Mouse (Mus musculus) embryonic facial prominence, embryonic 14.5 days (tissue): ENCODE measurements around the gene Sec61g. TPM values are rescaled to one million over a fixed set of nuclear protein-coding genes. Genes with fewer than 3 reads are reported as not detected.
A peak's percentile ranks its signal among the peaks of the same experiment; 100 is the strongest.

Experiments
- ATAC-seq: fragments of 200-750 bp; cut with Nextera tagmentation; 2 replicates; pipeline ENCODE4 v1.8.0; 2017; ENCODE audit warnings: low read depth, moderate number of reproducible peaks, moderate TSS enrichment
- DNase-seq: peaks from one replicate; pipeline ENCODE4 v3.0.0-alpha.2; 2015; ENCODE audit warnings: low spot score
- H3K27ac ChIP-seq: fragments of 300-500 bp; sonication (generic); replicated peaks from 2 replicates; pipeline ENCODE4 v1.5.1; 2014; ENCODE audit warnings: low read depth, mild to moderate bottlenecking, low read length, moderate library complexity
- H3K27me3 ChIP-seq: fragments of 300-500 bp; sonication (generic); replicated peaks from 2 replicates; pipeline ENCODE4 v1.6.1; 2014; ENCODE audit warnings: low read length; ENCODE audit not compliant: control insufficient read depth, insufficient read depth
- H3K36me3 ChIP-seq: fragments of 300-500 bp; sonication (generic); 2 replicates; pipeline ENCODE4 v1.6.1; 2014; ENCODE audit warnings: low read length, mixed read lengths; ENCODE audit not compliant: control insufficient read depth, insufficient read depth
- H3K4me1 ChIP-seq: fragments of 300-500 bp; sonication (generic); 2 replicates; pipeline ENCODE4 v1.6.1; 2014; ENCODE audit warnings: antibody characterized with exemption, low read length; ENCODE audit not compliant: control insufficient read depth, insufficient read depth
- H3K4me2 ChIP-seq: fragments of 300-500 bp; sonication (generic); 2 replicates; pipeline ENCODE4 v1.6.1; 2014; ENCODE audit warnings: low read depth, mild to moderate bottlenecking, low read length, moderate library complexity, mixed read lengths
- H3K4me3 ChIP-seq: fragments of 300-500 bp; sonication (generic); 2 replicates; pipeline ENCODE4 v1.5.1; 2014; ENCODE audit warnings: low read depth, mild to moderate bottlenecking, low read length
- H3K9ac ChIP-seq: fragments of 300-500 bp; sonication (generic); 2 replicates; pipeline ENCODE4 v1.6.1; 2014; ENCODE audit warnings: low read depth, mild to moderate bottlenecking, low read length, moderate library complexity, mixed read lengths
- H3K9me3 ChIP-seq: fragments of 300-500 bp; sonication (generic); 2 replicates; pipeline ENCODE4 v1.6.1; 2016; ENCODE audit warnings: low read length; ENCODE audit not compliant: control insufficient read depth
- WGBS: fragments of 180-500 bp; shearing (Covaris S2); extraction: QIAGEN DNeasy Blood & Tissue Kit; methylation state at CpG from one replicate; pipeline ENCODE4 v1.1.7; 2014; 5-methylcytosine and 5-hydroxymethylcytosine counted together
- polyA plus RNA-seq: library from polyadenylated mRNA; unstranded; fragments of >200 nt; fragmentation: Nextera tagmentation; extraction: Ambion mirVana; gene quantifications from 2 replicates; pipeline ENCODE4 v1.2.1, GENCODE M21; 2014

The Sec61g gene
- 36.4 and 40.4 TPM in 2 replicates for polyA plus RNA-seq

GRCm38 (mm10) chr11:16508052-16508654, at the start of gene Sec61g:
TSS of gene Sec61g (minus strand) at chr11:16508484.
- Histone ChIP-seq H3K4me1 (peaks cover 15% of the 10 kb centered on the region), H3K9me3 (no peaks in the 10 kb centered on the region), H3K27me3 (no peaks in the 10 kb centered on the region), H3K4me2 (peak within 1 kb of the TSS; percentile 69), H3K4me3 (peak within 1 kb of the TSS; percentile 97), H3K9ac (peak within 1 kb of the TSS; percentile 98), H3K36me3 (peaks cover 28% of the 10 kb centered on the region), H3K27ac (peak within 1 kb of the TSS; percentile 96)
- ATAC-seq: peak; percentile 99
- DNase-seq: peak; percentile 98
- under 1% methylated on average over 35 of the region's 35 CpGs for WGBS

- no peaks in the 10 kb centered on the region for H3K36me3 ChIP-seq
- no peaks in the 10 kb centered on the region for H3K9me3 ChIP-seq
- peaks cover 3% of the 10 kb centered on the region; the same call in 1 of the 2 replicates for H3K4me1 ChIP-seq
- no peaks in the 10 kb centered on the region for H3K27me3 ChIP-seq
- H3K27ac ChIP-seq: no peak overlapping the region
- DNase-seq: peak; percentile 86
- H3K9ac ChIP-seq: no peak overlapping the region
- H3K4me2 ChIP-seq: no peak overlapping the region
- no peak overlapping the region for H3K4me3 ChIP-seq
- 44% methylated on average over 5 of the region's 5 CpGs for WGBS
- no peak for ATAC-seq
Observed at GRCm38 (mm10) chr11:16546421-16547163, 38.3 kb upstream of the Sec61g start.

- Histone ChIP-seq H3K27me3 (no peaks in the 10 kb centered on the region), H3K9me3 (no peaks in the 10 kb centered on the region), H3K36me3 (no peaks in the 10 kb centered on the region), H3K4me3 (no peak overlapping the region), H3K9ac (no peak overlapping the region), H3K4me1 (no peaks in the 10 kb centered on the region), H3K4me2 (no peak overlapping the region), H3K27ac (no peak overlapping the region)
- no peak for DNase-seq
- ATAC-seq: no peak
- WGBS: 77% methylated on average over 1 of the region's 1 CpGs
Observed at GRCm38 (mm10) chr11:16537379-16537778, 29.1 kb upstream of the Sec61g start.

GRCm38 (mm10) chr11:16534582-16535553, 26.6 kb upstream of the Sec61g start:
- no peaks in the 10 kb centered on the region for H3K4me1 ChIP-seq
- H3K4me3 ChIP-seq: no peak overlapping the region
- H3K4me2 ChIP-seq: no peak overlapping the region
- H3K27ac ChIP-seq: no peak overlapping the region
- H3K27me3 ChIP-seq: no peaks in the 10 kb centered on the region
- no peaks in the 10 kb centered on the region for H3K36me3 ChIP-seq
- DNase-seq (peak; percentile 7), ATAC-seq (no peak)
- no peak overlapping the region for H3K9ac ChIP-seq
- WGBS: 74% methylated on average over 5 of the region's 5 CpGs
- no peaks in the 10 kb centered on the region for H3K9me3 ChIP-seq

- 30% methylated on average over 5 of the region's 5 CpGs for WGBS
- H3K27me3 ChIP-seq: no peaks in the 10 kb centered on the region
- DNase-seq (peak; percentile 80), ATAC-seq (peak; percentile 67; the same call in 1 of the 2 replicates)
- H3K27ac ChIP-seq: no peak overlapping the region
- H3K9ac ChIP-seq: no peak overlapping the region
- H3K9me3 ChIP-seq: no peaks in the 10 kb centered on the region
- H3K4me1 ChIP-seq: no peaks in the 10 kb centered on the region
- no peak overlapping the region for H3K4me2 ChIP-seq
- H3K36me3 ChIP-seq: no peaks in the 10 kb centered on the region
- no peak overlapping the region for H3K4me3 ChIP-seq
Observed at GRCm38 (mm10) chr11:16532877-16533276, 24.6 kb upstream of the Sec61g start.

- H3K27ac ChIP-seq: no peak overlapping the region
- no peak overlapping the region for H3K4me2 ChIP-seq
- no peaks in the 10 kb centered on the region for H3K9me3 ChIP-seq
- no peak overlapping the region for H3K4me3 ChIP-seq
- peaks cover 8% of the 10 kb centered on the region; the same call in 1 of the 2 replicates for H3K4me1 ChIP-seq
- H3K9ac ChIP-seq: no peak overlapping the region
- H3K36me3 ChIP-seq: no peaks in the 10 kb centered on the region
- H3K27me3 ChIP-seq: no peaks in the 10 kb centered on the region
- no peak for DNase-seq
- no peak for ATAC-seq
Observed at GRCm38 (mm10) chr11:16528909-16529308, 20.6 kb upstream of the Sec61g start.

- 86% methylated on average over 5 of the region's 5 CpGs for WGBS
- no peak overlapping the region for H3K4me3 ChIP-seq
- ATAC-seq (no peak), DNase-seq (no peak)
- H3K9me3 ChIP-seq: no peaks in the 10 kb centered on the region
- no peaks in the 10 kb centered on the region for H3K36me3 ChIP-seq
- peaks cover 8% of the 10 kb centered on the region; the same call in 1 of the 2 replicates for H3K4me1 ChIP-seq
- no peak overlapping the region for H3K4me2 ChIP-seq
- H3K9ac ChIP-seq: no peak overlapping the region
- no peaks in the 10 kb centered on the region for H3K27me3 ChIP-seq
- H3K27ac ChIP-seq: no peak overlapping the region
Observed at GRCm38 (mm10) chr11:16528391-16528790, 20.1 kb upstream of the Sec61g start.

GRCm38 (mm10) chr11:16527743-16528142, 19.5 kb upstream of the Sec61g start:
- no peaks in the 10 kb centered on the region for H3K27me3 ChIP-seq
- H3K4me3 ChIP-seq: no peak overlapping the region
- H3K36me3 ChIP-seq: no peaks in the 10 kb centered on the region
- no peak overlapping the region for H3K27ac ChIP-seq
- H3K4me1 ChIP-seq: peaks cover 8% of the 10 kb centered on the region; the same call in 1 of the 2 replicates
- no peak overlapping the region for H3K4me2 ChIP-seq
- no peak for ATAC-seq
- no peak overlapping the region for H3K9ac ChIP-seq
- 87% methylated on average over 5 of the region's 5 CpGs for WGBS
- no peaks in the 10 kb centered on the region for H3K9me3 ChIP-seq
- DNase-seq: no peak
